9 mouse cellular contexts compared by ENCODE assay signal in the genomic region with DNA sequence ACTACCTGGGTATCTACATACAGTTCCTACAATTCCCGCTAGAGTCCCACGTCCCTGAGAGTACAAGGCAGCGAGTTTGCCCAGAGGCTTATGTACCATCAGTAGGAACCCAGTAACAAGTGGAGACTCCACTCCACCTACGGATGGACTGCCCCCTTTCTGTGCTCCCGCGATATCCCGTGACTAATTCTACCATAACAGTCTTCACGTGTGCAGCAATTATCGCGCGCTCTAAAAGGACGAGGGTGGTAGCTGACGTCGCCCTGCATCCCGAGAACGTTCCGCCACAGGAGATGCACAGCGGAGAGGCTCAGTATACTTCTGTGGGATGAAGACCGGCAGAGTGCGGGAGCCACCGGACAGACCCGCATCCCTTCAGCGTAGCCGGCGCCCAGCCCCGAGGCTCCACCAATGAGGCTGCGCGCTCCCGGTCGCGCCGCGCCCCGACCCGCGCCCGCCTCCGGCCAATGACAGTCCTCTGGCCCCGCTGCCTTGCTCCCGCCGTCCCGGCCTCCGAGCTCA. TPM values are rescaled to one million over a fixed set of nuclear protein-coding genes. Genes with fewer than 3 reads are reported as not detected.
DNase-seq lines count a peak whose midpoint lies in the region; TF ChIP-seq lines count a peak whose summit lies in the region.
"Had no signal": no experiment of that assay in that cellular context is flagged by ENCODE, and none has a peak within 500 bp of the region (broad histone marks: within the 10 kb centered on the region; RNA-seq: fewer than 3 reads in every experiment).

No protein-coding gene starts in this region.

- no peak for TF ChIP-seq POLR2A in lung, adult 2 months (IDR thresholded peaks at IDR 0.05; ENCODE audit: borderline replicate concordance, extremely low read depth, low read depth, low read length)

- peak; percentile 31 for DNase-seq in adrenal gland, adult 8-10 months
- DNase-seq in cerebellum, postnatal 25 days = peak; percentile 86 to 88
- DNase-seq in frontal cortex, postnatal 10 days (ENCODE audit: low spot score in 2 of 2) = peak; percentile 48 to 53
- no peak for DNase-seq in hindbrain, embryonic 10.5 days (ENCODE audit: low spot score)
- peak; percentile 48 to 49 for DNase-seq in layer of hippocampus, adult 8-10 months (ENCODE audit: low spot score in 2 of 2)
- DNase-seq in lung, adult 2 months = peak; percentile 35
- peak; percentile 61 for DNase-seq in ovary, postnatal 36 days (ENCODE audit: low spot score)
- DNase-seq in urinary bladder, postnatal 4 days (ENCODE audit: low spot score in 2 of 2) = peak; percentile 46 to 66

- H3K9me3 ChIP-seq in hindbrain, embryonic 10.5 days = 0 out of 2 replicates have a peak, but pooled peaks cover 9% of the 10 kb centered on the region

- no peaks in the 10 kb centered on the region for H3K36me3 ChIP-seq in hindbrain, embryonic 10.5 days

- WGBS in hindbrain, embryonic 10.5 days = under 1% methylated on average over 43 of the region's 43 CpGs
- WGBS in lung, adult 2 months = 1% methylated on average over 43 of the region's 43 CpGs

- H3K4me3 ChIP-seq in hindbrain, embryonic 10.5 days = peak overlapping the region; percentile 92
- peak overlapping the region; percentile 58 for H3K4me3 ChIP-seq in lung, adult 2 months (replicated peaks; ENCODE audit: extremely low read depth, low read depth, low read length)

- H3K27me3 ChIP-seq in hindbrain, embryonic 10.5 days (ENCODE audit: insufficient read depth, poor library complexity, severe bottlenecking) = no peaks in the 10 kb centered on the region

- no peak for TF ChIP-seq CTCF in lung, adult 2 months (IDR thresholded peaks at IDR 0.05; ENCODE audit: insufficient read depth, low read length)

- peak overlapping the region; percentile 97 for H3K27ac ChIP-seq in hindbrain, embryonic 10.5 days

- peaks cover 18% of the 10 kb centered on the region for H3K4me1 ChIP-seq in hindbrain, embryonic 10.5 days (replicated peaks)
- peaks cover 2% of the 10 kb centered on the region; the same call in 1 of the 2 replicates for H3K4me1 ChIP-seq in lung, adult 2 months (ENCODE audit: control insufficient read depth, insufficient read depth, low read length)

RNA-seq across cellular contexts. Expression of a gene that starts 0.6 kb away (rescaled TPM):
- total RNA-seq in adrenal gland, adult 8-10 months (2022) = 1 to 10 TPM; 2.7 to 9.9 (median 6.0) TPM
- polyA plus RNA-seq in hindbrain, embryonic 10.5 days (2016; fragmentation: Nextera tagmentation; extraction: Ambion mirVana) = 11.5 and 13.4 TPM in 2 replicates
- 10 to 100 TPM in 2 of 4 experiments, 1 to 10 TPM in 2; 7.3 to 10.9 (median 9.0) TPM for total RNA-seq in layer of hippocampus, adult 8-10 months (2022)
- polyA plus RNA-seq in lung, adult 2 months (2012; rRNA removed) = 0.33 and 0.70 TPM in 2 replicates
- total RNA-seq: neutrophil, adult 5-6 weeks had no signal
